Mouse (Mus musculus) cerebellum, postnatal 36 days (tissue): Measurements from ENCODE around the gene Gnpnat1.

Source experiments
- DNase-seq, 2 experiments: peaks; one replicate each; pipeline ENCODE4 v3.0.0; 2021 to 2022; ENCODE audit warnings: mixed read lengths in 2 of 2

The Gnpnat1 gene

GRCm38 (mm10) chr14:45399836-45400235, 4.9 kb downstream of the Gnpnat1 start:
- no peak for DNase-seq

GRCm38 (mm10) chr14:45389194-45389593, 15.5 kb downstream of the Gnpnat1 start:
- no peak for DNase-seq

GRCm38 (mm10) chr14:45388345-45389181, 16.1 kb downstream of the Gnpnat1 start:
- peak; percentile 92 to 97 for DNase-seq

GRCm38 (mm10) chr14:45387480-45387879, 17.2 kb downstream of the Gnpnat1 start:
- DNase-seq: no peak

DNA sequence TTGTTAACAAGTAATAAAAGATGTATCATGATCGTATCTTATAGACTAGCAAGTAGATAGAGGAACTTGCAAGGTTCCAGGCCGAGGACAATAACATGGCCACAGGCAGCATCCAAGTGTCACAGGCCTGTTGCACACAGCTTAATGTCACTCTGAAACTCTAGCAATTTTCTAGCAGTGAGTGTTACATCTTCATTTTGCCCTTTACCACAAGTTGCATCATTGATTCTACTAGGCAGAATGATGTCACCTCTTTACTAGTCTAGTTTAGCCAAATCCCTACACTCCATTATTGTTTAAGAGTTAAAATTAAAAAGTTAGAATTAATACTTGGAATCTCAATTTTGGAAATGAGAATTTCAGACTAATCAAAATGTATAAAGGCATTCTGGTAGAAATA, 19.1 kb downstream of the Gnpnat1 start:
- no peak for DNase-seq

DNA sequence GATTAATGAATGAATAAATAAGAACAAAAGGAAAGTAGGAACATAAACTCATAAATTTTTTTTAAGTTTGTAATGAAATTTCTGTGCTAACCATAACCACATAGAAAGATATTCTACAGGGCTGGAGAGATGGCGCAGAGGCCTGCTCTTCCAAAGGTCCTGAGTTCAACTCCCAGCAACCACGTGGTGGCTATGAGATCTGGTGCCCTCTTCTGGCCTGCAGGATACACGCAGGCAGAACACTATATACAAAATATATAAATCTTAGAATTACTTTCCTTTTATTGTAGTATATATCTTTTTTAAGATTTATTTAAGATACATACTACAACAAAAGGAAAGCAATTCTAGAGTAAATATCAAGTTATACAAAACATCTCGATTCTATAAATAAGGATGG, 21.8 kb downstream of the Gnpnat1 start:
- no peak for DNase-seq

DNA sequence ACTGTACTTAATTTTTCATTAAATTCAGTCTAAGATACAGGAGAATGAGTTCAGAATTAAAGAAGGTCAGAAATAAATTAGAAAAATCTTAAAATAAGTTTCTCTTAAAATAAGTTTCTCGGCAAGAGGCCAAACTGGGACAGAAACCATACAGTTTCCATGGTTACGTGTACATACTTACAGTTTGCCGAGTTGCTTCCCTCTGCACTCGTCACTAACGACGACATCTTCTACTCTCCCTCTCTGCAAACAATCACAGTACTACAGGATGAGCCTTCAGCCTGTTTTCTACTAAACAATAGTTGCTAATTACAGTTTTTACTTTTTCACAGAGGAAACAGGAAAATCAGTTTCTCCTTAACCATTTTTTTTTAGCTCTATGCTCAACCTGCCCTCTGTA, 24.0 kb downstream of the Gnpnat1 start:
- DNase-seq: no peak

DNA sequence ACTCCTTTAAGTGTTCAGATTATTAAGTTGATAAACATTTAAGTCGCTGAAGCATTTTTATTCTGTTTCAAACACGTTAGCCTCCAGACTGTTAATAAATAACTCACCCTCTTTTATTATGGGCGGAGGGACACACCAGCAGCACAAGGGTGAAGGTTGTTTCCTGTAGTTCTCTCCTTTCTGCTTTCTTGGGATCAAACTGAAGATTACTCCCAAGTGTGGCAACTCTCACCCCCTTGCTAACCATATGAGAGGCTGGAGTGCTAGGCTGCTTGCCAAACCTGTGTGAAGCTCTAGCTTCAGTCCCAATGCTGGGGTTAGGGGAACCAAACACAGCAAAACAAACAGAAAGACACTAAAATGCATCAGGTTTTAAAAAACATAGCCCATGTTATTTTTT, 25.9 kb downstream of the Gnpnat1 start:
- no peak for DNase-seq

GRCm38 (mm10) chr14:45365196-45365587, 39.5 kb downstream of the Gnpnat1 start:
- no peak for DNase-seq

DNA sequence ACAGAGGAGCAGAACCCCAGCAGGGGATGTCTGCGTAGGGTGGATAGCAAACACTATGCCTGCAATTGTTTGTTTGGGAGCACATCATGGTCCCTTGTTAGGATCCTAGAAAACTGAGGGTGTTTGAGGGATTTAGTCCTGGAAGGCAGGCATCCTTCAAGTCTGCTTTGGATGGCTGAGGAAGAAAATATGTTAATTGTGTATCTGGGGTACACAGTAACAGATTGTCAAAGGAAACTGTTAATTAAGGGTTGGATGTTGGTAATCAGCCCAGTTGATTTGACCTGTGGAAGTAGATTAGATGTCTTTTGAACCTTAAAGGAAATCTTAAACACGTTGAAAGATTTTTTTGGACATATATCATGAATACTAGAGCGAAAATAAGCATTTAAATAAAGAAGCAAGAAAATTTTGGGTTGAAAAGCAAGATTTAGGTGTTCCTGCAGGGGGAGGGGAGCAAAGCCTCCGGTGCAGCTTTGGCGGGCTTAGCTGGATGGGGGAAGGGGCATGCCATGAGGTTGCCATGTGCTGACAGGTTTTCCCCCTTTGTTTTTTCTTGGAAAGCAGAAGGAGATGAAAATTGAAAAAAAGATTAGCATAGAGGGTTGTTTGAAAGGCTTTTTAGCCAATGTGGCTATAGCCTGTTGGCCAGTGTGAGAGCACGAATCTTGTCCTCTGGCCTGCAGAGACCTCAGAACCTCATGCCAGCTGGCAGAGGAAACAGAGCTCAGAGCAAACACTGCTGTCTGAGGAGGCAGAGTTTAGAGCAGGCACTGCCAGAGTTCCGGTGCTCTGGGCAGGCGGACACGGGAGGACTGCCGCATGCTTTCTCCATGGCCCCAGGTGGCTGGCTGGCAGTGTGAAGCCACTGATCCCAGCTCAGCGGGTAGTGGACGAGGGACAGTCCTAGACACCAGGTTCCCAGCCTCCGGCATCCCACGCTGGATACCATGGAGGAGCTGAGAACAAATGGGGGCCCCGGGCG, 40.2 kb downstream of the Gnpnat1 start:
- peak; percentile 64 to 69 for DNase-seq

- DNase-seq: peak; percentile 91 to 97
These were observed 53.5 kb downstream of the Gnpnat1 start, which contains the start of gene Styx for GRCm38 (mm10) chr14:45350931-45351859. Styx (plus strand) TSS chr14:45351093.

DNA sequence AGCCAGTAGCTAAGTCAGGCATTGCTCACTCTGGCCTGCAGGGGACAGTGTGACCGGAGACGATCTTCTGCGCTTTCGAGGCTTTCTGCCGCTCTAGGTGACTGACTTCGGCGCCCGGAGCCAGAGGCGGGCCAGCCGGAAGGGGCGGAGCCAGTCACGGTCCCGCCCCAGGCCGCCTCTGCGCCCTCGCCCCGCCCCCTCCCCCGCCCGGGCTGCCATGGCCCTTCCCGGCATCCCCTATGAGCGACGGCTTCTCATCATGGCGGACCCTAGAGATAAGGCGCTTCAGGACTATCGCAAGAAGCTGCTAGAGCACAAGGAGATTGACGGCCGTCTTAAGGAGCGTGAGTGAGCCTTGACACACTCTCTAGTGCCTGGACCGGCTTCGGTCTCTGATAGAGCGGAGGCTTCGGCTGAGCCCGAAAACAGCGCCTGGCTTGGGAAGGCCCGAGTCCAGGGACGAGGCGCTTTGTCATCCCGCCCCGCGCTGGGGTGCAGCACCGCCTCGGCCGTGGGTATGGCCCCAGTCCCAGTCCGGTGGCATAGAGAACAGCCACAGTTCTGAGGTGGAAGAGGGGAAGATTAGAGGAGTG, 75.0 kb downstream of the Gnpnat1 start, which contains the start of gene Psmc6:
Psmc6 (plus strand) TSS at position 200 of the 593 bp plus-strand sequence.
- peak; percentile 91 to 92 for DNase-seq

DNA sequence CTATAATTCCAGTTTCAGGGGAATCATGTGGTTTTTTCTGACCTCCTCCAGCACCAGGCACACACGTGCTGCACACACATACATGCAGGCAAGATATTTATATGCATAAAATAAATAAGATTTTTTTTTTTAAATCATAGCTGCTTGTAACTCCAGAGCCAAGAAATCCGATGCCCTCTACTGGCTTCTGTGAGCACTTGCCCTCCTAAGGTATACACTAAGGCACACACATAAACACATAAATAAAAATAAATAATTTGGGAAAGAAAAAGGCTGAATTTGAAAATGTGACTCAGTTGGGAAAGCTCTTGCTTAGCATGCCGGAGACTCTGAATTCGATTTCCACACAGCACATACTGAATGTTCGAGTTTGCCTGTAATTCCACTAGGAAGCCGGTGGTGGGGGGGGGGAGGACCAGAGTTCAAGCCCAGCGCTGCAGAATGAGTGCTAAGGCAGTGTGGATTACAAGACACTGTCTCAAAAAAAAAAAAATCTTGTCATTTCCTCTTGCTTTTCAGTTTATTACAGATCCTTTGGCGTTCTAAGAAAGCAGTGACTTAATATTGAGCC, 75.6 kb downstream of the Gnpnat1 start:
- no peak for DNase-seq

DNA sequence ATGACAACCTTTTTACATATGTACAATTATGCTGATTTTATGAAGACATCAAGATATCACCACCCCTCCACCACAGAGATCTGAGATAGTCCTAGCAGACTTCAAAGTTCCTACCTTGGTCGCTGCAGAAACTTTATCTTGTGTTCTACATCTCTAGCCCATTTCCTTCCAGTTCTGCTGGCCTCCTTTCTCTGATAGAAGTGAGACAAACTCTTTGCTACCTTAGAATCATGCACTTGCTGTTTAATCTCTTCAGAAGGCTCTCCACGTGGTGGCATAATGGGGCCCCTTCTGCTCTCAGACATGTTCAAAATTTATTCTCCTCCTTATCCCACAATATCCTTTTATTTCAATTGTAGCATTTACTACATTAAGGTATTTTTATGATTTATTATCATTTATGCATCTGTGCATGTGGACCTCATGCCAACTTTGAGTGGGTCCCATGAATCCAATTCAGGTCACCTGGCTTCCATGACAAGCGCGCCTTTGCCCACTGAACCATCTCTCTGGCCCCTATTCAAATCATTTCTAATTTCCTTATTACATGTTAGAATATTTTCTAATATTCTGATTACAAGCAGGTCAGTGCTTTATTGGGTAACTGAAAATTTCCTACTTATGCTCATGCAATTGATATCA, 76.5 kb downstream of the Gnpnat1 start:
- no peak for DNase-seq
